Mouse (Mus musculus) stomach, postnatal 0 days (tissue): ENCODE measurements at regions not wholly inside any gene's neighbourhood (a gene's known extent, or its start where the extent isn't known, plus 50 kb on each side); places are given as distances from the start of the nearest gene placed in this dataset.
A peak's percentile ranks its signal among the peaks of the same experiment; 100 is the strongest.
"Not testable (repeated sequence)": the region's sequence is repeated elsewhere in the genome, so short reads cannot be mapped to it uniquely, and the experiment has no call there.

Experiments
- ATAC-seq: fragments of 200-750 bp; cut with Nextera tagmentation; 2 replicates; pipeline ENCODE4 v1.8.0; 2017; ENCODE audit not compliant: low FRiP score, low TSS enrichment
- DNase-seq: peaks from one replicate; pipeline ENCODE4 v3.0.0-alpha.2; 2016; ENCODE audit warnings: low spot score
- H3K27ac ChIP-seq: fragments of 300-500 bp; sonication (generic); replicated peaks from 2 replicates; pipeline ENCODE4 v1.5.1; 2014; ENCODE audit warnings: mild to moderate bottlenecking, control low read depth
- H3K27me3 ChIP-seq: fragments of 300-500 bp; sonication (generic); 2 replicates; pipeline ENCODE4 v1.6.1; 2014; ENCODE audit warnings: low read length; ENCODE audit not compliant: control insufficient read depth, insufficient read depth
- H3K36me3 ChIP-seq: fragments of 300-500 bp; sonication (generic); 2 replicates; pipeline ENCODE4 v1.6.1; 2014; ENCODE audit warnings: low read length, mixed read lengths; ENCODE audit not compliant: control insufficient read depth, insufficient read depth
- H3K4me1 ChIP-seq: fragments of 300-500 bp; sonication (generic); replicated peaks from 2 replicates; pipeline ENCODE4 v1.6.1; 2014; ENCODE audit warnings: antibody characterized with exemption; ENCODE audit not compliant: control insufficient read depth, insufficient read depth
- H3K4me2 ChIP-seq: fragments of 300-500 bp; sonication (generic); replicated peaks from 2 replicates; pipeline ENCODE4 v1.6.1; 2014; ENCODE audit warnings: low read depth, mild to moderate bottlenecking, control low read depth, moderate library complexity
- H3K4me3 ChIP-seq: fragments of 300-500 bp; sonication (generic); 2 replicates; pipeline ENCODE4 v1.5.1; 2014; ENCODE audit warnings: low read depth, low read length, control low read depth
- H3K9ac ChIP-seq: fragments of 300-500 bp; sonication (generic); 2 replicates; pipeline ENCODE4 v1.6.1; 2014; ENCODE audit warnings: mild to moderate bottlenecking, low read length, control low read depth, mixed read lengths
- H3K9me3 ChIP-seq: fragments of 300-500 bp; sonication (generic); 2 replicates; pipeline ENCODE4 v1.6.1; 2016; ENCODE audit warnings: low read length; ENCODE audit not compliant: control insufficient read depth
- CTCF ChIP-seq: IDR thresholded peaks from 2 replicates; pipeline ENCODE4 v1.5.1; 2016; ENCODE audit warnings: antibody characterized with exemption, low read depth, mild to moderate bottlenecking, moderate library complexity
- EP300 ChIP-seq: optimal IDR thresholded peaks from 2 replicates; pipeline ENCODE3; 2016; ENCODE audit warnings: antibody characterized with exemption
- WGBS: fragments of 180-500 bp; shearing (Covaris S2); extraction: QIAGEN DNeasy Blood & Tissue Kit; methylation state at CpG from one replicate; pipeline ENCODE4 v1.1.7; 2014; 5-methylcytosine and 5-hydroxymethylcytosine counted together

DNA sequence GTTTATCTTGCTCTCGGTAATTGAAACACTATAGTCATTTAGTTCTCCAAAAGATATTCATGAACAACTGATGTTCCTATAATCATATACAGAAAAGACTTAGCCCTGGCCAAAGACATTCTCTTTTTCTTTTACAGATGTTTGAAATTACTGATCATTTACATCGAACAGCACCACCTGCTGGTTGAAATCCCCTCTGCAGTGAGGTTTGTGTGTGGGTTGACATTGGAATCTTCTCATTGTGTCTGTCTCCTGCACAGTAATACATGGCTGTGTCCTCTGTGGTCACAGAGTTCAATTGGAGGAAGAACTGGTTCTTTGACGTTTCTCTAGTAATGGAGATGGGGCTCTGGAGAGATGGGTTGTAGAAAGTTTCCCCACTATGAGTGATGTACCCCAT is 822.6 kb downstream of the Adam6a start:
- H3K27ac ChIP-seq = no peak overlapping the region
- ATAC-seq (no peak), DNase-seq (no peak)
- no peaks in the 10 kb centered on the region for H3K9me3 ChIP-seq
- 56% methylated on average over 3 of the region's 3 CpGs for WGBS
- H3K27me3 ChIP-seq = no peaks in the 10 kb centered on the region
- H3K4me1 ChIP-seq = no peaks in the 10 kb centered on the region
- H3K9ac ChIP-seq = no peak overlapping the region
- H3K4me2 ChIP-seq = no peak overlapping the region
- TF ChIP-seq CTCF (no peak), EP300 (no peak)
- no peak overlapping the region for H3K4me3 ChIP-seq
- no peaks in the 10 kb centered on the region for H3K36me3 ChIP-seq

DNA sequence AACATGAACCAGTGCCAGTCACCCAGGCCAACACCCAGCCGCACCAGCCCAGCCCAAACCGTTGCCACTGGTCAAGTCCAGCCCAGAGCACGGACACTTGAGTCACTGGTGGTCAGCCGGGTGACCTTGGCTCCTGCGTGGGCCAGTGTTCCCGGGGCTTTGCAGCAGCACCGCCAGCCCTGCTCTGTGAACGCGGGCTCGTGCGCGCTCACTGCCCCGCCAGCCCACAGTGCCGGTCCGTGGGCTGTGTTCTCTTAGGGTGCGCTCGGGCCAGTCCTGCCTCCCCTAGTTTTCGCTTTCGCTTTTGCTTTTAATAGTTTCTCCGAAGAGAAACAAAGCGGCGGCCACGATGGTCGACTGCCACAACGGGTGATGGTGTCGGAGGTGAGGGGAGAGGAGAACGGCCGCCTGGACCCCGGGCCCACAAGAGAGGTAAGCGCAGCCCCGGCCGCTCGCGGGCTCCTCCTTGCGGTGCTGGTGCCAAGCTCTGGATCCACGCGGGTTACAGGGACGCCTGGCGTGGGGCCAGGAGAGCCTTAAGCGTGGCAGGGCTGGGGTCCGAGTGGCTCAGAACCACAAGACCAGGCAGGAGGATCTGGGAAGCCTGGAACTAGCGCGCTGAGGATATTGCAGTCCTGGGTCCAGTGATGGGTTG is 835.1 kb downstream of the Adam6a start:
- WGBS = 32% methylated on average over 31 of the region's 43 CpGs
- Histone ChIP-seq H3K4me3 (peak overlapping the region; percentile 35), H3K4me2 (peak overlapping the region; percentile 32; the same call in 1 of the 2 replicates)

DNA sequence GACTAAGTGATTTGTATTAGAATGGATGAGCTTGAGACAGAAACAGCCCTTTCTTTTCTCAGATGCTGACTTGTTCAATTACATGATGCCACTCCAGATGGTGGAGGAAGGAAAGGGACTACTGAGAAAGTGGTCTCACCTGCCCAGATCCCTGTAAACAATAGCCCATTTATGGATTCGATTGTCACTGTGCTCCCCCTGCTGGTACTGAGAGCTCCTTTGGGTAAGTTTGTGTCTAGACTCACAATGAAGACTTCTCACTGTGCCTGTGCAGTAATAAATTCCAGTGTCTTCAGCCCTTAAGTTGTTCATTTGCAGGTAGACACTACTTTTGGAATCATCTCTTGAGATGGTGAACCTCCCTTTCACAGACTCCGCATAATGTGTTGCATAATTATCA is 847.7 kb downstream of the Adam6a start:
- DNase-seq (no peak), ATAC-seq (no peak)
- Histone ChIP-seq H3K27ac (no peak overlapping the region), H3K27me3 (no peaks in the 10 kb centered on the region), H3K4me1 (no peaks in the 10 kb centered on the region), H3K9me3 (no peaks in the 10 kb centered on the region), H3K4me2 (no peak overlapping the region), H3K36me3 (no peaks in the 10 kb centered on the region), H3K9ac (no peak overlapping the region), H3K4me3 (no peak overlapping the region)
- TF ChIP-seq EP300 = no peak
- TF ChIP-seq CTCF = no peak
- WGBS = 73% methylated on average over 2 of the region's 2 CpGs

More for the DNA sequence above, 835.1 kb downstream of the Adam6a start:
- not testable (repeated sequence) for H3K9ac ChIP-seq, H3K4me1 ChIP-seq, ATAC-seq, H3K27me3 ChIP-seq, H3K9me3 ChIP-seq, H3K27ac ChIP-seq, H3K36me3 ChIP-seq
- peak; percentile 15 for DNase-seq

- ATAC-seq (no peak), DNase-seq (no peak)
- Histone ChIP-seq H3K4me3 (no peak overlapping the region), H3K27ac (no peak overlapping the region), H3K4me1 (no peaks in the 10 kb centered on the region), H3K4me2 (no peak overlapping the region), H3K27me3 (no peaks in the 10 kb centered on the region), H3K9ac (no peak overlapping the region), H3K9me3 (no peaks in the 10 kb centered on the region), H3K36me3 (no peaks in the 10 kb centered on the region)
- 53% methylated on average over 2 of the region's 2 CpGs for WGBS
- no peak for TF ChIP-seq CTCF
- TF ChIP-seq EP300 = no peak
Measured at GRCm38 (mm10) chr12:114406206-114406605, 862.5 kb downstream of the Adam6a start.

- Histone ChIP-seq H3K4me1 (no peaks in the 10 kb centered on the region), H3K27ac (no peak overlapping the region), H3K27me3 (no peaks in the 10 kb centered on the region), H3K9ac (no peak overlapping the region), H3K4me2 (no peak overlapping the region), H3K36me3 (no peaks in the 10 kb centered on the region), H3K9me3 (no peaks in the 10 kb centered on the region), H3K4me3 (no peak overlapping the region)
- TF ChIP-seq EP300 (no peak), CTCF (no peak)
- DNase-seq (no peak), ATAC-seq (no peak)
Measured at GRCm38 (mm10) chr12:114434529-114434928, 890.8 kb downstream of the Adam6a start.

GRCm38 (mm10) chr12:114462037-114462436 is 918.3 kb downstream of the Adam6a start:
- ATAC-seq = no peak
- Histone ChIP-seq H3K9ac (no peak overlapping the region), H3K4me1 (no peaks in the 10 kb centered on the region), H3K9me3 (no peaks in the 10 kb centered on the region), H3K4me2 (no peak overlapping the region), H3K27me3 (no peaks in the 10 kb centered on the region), H3K36me3 (no peaks in the 10 kb centered on the region), H3K4me3 (no peak overlapping the region), H3K27ac (no peak overlapping the region)
- no peak for DNase-seq
- WGBS = 72% methylated on average over 5 of the region's 5 CpGs
- no peak for TF ChIP-seq EP300
- no peak for TF ChIP-seq CTCF
